Mouse (Mus musculus): ENCODE measurements around the gene Foxg1.

The Foxg1 gene

DNA sequence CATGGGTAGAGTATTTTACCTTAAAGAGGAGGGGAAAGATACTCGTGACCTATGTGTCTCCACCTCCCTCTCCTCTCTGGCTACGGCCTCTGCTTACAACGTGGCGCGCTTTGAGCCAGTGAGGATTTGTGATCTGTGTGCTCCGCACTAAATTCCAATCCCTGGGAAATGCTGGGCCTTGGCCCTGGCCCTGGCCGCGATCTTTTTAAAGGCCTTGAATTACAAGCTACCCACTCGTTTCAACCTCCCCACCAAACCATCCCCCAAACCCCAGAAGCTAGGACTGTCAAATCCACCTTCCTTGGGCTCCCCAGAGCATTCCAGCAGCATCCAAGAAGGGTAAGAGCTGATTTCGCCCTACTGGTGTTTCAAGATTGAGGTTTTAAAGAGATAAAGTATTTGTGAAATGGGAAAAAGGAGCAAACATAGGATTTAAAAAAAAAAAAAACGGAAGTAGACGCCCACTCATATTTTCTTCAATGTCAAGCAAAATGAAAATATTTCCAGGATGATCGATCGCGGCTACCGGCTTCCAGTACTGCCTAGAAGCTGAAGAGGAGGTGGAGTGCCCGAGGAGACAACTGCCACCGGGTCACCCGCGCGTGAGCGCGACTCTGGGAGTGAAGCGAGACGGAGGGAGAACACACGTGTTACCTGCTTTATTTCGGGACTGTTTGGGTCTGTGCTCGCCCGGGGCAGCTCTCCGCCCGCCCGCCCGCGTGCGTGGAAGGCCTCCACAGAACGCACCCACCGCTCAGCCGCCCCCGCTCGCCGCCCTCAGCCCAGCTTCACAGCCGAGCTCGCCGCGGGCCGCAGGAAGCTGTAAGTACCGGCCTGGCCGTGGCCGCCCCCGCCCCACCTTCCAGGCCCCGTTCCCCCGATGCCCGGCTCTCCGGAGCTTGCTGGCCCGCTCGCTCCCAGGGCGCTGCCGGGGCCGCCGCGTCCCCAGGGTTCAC, at the start of gene Foxg1:
Gene Foxg1, plus strand, starts transcription at position 96 of the 956 bp plus-strand sequence.
- no peak for DNase-seq (ENCODE audit: low read depth, low spot score)

- no peak for DNase-seq (ENCODE audit: low read depth, low spot score)
Observed at GRCm38 (mm10) chr12:49349697-49350096, 32.8 kb upstream of the Foxg1 start.

DNA sequence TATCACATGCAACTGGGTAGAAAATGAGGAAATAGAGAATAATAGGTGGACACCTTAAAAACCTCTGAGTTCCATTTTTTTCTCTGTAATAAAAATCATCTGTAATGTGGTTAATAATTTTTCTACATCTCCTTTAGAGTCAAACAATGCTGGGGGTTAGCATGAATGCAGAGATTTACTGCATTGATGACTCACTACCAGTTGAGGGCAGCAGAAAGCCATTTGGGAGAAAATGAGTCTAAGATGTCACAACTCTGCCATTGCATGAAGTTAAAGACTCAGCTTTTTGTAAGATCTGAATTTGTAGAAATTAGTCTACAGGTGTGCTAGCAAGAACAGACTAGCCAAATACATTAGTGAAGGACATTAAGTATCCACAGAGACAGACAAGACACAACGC, 13.5 kb upstream of the Foxg1 start:
- DNase-seq (ENCODE audit: low read depth, low spot score), result no peak

DNA sequence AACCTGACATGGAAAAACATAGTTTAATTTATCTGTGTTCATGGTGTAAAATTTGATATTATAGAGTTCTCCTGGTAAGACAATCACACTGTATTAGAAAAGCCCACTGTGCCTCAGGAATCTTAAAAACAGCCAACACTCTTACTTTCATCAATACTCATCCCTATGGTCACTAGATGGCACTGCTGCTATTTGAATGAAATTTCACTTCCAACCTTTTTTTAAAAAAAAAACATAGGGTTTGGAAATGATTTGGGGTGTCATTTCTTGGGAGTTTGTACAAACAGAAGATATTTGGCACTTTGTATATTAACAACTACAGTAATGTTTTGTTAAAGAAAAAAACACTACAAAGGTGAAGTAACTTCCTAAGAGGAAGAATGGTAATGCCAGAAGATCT, 10.3 kb upstream of the Foxg1 start:
- DNase-seq (ENCODE audit: low read depth, low spot score), result no peak

DNA sequence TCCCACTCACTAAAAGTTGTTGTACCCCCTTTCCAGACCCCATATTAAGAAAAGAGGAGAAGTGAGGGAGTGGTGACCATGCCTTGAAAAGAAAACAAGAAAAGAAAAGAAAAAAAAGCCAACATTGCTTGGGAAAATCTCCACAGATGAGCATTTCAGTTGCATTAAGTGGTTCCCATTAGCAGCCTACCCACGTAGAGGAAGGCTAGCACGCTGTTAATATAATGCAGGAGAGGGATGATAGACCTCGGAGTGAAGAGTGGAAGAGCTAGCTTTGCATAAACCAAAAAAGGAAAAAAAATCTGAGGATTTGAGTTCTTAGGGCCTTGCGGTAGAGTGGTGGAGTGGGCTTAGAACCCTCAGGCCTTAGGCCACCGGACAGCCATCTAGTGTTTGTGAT, 9.3 kb upstream of the Foxg1 start:
- no peak for DNase-seq (ENCODE audit: low read depth, low spot score)

DNA sequence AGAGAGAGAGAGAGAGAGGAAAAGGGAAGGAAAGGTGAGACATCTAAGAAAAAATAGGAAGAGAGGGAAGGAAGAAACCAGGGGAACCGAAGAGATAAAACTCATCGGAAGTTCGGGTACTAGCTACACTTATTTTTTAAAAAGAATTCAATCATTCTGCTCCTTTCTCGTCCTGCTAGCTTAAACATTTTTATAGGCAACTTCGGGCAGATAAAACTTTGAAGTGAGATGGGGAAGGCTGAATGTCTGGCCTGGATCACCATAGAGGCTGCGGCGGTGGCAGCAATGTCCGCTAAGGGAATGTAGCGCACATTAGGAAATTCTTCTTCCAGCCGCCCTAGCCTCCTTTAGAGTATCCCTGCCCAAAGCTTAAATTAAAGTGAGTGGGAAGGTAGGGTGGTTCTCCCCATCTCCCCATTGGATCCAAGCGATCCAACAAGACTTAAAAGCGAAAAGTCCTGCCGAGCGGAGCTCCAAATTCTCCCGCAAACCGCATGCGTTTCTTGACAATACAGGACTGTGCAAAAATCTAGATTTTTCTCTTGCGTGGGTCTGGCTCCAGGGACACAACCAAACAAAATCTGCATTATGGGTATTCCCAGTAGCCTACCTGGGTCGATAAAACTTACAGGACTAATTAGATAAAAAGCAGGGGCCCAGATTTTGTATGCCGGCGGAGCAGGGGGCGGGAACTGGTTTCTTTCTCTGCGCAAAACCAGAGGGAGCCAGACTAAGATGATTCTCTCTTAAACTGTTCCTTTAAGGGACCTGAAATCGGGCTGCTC, 8.4 kb upstream of the Foxg1 start:
- no peak for DNase-seq (ENCODE audit: low read depth, low spot score)

GRCm38 (mm10) chr12:49374606-49374995, 7.9 kb upstream of the Foxg1 start:
- DNase-seq (ENCODE audit: low read depth, low spot score), result no peak

GRCm38 (mm10) chr12:49375427-49376317, 6.8 kb upstream of the Foxg1 start:
- no peak for DNase-seq (ENCODE audit: low read depth, low spot score)

- DNase-seq (ENCODE audit: low read depth, low spot score), result no peak
Observed at GRCm38 (mm10) chr12:49376318-49376992, 6.0 kb upstream of the Foxg1 start.

GRCm38 (mm10) chr12:49377281-49377970, 5.0 kb upstream of the Foxg1 start:
- no peak for DNase-seq (ENCODE audit: low read depth, low spot score)

DNA sequence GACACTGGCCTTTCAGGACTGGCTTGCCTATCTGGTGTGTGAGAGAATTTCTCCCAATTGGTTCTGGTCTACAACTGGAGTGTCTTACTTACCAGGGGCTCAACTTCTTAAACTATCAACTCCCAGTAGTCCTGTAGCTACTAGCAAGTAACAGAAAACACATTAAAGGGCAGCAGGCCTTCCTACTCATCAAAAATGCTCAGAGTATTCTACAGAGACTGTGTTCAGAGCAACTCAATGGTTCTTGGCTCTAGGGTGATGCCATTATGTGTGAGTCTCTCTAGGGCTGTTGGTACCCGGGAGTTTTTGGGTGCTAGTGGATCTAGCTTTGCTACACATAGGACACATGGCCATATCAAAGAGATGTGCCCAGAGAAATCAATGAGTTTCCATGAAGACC, 3.5 kb upstream of the Foxg1 start:
- DNase-seq (ENCODE audit: low read depth, low spot score), result no peak

DNA sequence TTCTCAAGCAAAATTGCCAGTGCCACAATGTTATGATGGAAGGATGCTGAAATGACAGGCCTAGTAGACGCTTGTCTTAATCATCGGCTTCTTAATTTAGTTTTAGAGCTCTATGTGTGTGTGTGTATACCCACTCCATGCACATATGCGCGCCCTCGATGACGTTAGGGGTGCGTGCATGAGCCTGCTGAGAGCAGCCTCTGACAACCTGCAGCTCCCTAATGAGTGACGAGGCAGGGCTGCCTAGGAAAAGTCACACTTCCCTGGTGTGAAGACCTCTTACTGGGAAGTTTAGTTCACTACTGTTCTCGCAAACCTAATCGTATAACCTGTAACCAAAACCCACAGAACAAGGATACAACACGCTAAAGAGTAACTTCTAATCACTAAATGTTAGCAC, 3.0 kb upstream of the Foxg1 start:
- DNase-seq (ENCODE audit: low read depth, low spot score), result no peak

- DNase-seq (ENCODE audit: low read depth, low spot score), result no peak
Observed at GRCm38 (mm10) chr12:49380442-49380841, 2.0 kb upstream of the Foxg1 start.

GRCm38 (mm10) chr12:49381031-49381525, 1.4 kb upstream of the Foxg1 start:
- DNase-seq (ENCODE audit: low read depth, low spot score), result no peak

- DNase-seq (ENCODE audit: low read depth, low spot score), result no peak
Observed at GRCm38 (mm10) chr12:49381721-49382365, 617 bp upstream of the Foxg1 start.

DNA sequence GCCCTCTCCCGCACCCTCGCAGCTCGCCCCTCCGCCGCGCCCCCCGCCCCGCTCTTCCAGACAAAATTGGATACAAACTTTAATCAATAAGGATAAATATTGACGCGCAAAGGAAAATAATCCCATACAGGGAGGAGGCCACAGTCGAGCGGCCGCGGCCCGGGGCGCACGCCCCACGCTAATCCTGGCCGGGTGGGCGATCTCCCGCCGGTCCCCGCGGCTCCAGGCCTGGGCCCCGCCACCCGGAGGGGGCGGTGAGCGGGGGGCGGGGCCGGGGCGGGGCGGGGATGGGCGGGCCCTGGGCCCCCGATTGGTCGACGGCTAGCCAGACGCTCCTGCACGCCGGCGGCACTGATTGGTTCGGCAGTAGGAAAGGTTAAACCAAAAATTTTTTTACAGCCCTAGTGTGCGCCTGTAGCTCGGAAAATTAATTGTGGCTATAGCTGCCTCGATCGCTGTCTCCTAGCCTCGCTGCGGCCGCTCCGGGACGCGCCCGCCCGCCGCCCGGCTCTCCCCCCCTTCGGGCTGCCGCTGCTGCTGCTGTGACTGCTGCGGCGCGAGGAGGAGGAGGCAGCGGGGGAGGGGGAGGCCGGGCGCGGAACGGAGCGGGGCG, 1.2 kb downstream of the Foxg1 start:
- DNase-seq (ENCODE audit: low read depth, low spot score), result no peak

GRCm38 (mm10) chr12:49384295-49384875, 1.9 kb downstream of the Foxg1 start:
- no peak for DNase-seq (ENCODE audit: low read depth, low spot score)

DNA sequence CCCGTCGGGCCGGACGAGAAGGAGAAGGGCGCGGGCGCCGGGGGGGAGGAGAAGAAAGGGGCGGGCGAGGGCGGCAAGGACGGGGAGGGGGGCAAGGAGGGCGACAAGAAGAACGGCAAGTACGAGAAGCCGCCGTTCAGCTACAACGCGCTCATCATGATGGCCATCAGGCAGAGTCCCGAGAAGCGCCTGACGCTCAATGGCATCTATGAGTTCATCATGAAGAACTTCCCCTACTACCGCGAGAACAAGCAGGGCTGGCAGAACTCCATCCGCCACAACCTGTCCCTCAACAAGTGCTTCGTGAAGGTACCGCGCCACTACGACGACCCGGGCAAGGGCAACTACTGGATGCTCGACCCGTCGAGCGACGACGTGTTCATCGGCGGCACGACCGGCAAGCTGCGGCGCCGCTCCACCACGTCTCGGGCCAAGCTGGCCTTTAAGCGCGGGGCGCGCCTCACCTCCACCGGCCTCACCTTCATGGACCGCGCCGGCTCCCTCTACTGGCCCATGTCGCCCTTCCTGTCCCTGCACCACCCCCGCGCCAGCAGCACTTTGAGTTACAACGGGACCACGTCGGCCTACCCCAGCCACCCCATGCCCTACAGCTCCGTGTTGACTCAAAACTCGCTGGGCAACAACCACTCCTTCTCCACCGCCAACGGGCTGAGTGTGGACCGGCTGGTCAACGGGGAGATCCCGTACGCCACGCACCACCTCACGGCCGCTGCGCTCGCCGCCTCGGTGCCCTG, 2.6 kb downstream of the Foxg1 start, which contains the start of gene Gm43517:
Gene Gm43517, plus strand, starts transcription at position 299 of the 755 bp plus-strand sequence.
- DNase-seq (ENCODE audit: low read depth, low spot score), result no peak

All from embryo, embryonic 11.5 days (tissue).